Mouse (Mus musculus) embryo, embryonic 10 days (tissue): ENCODE data around the gene Lbhd2.

Source experiments
- DNase-seq: peaks from one replicate; pipeline ENCODE4 v3.0.0-alpha.2; 2015; ENCODE audit warnings: low spot score

Lbhd2 gene

DNA sequence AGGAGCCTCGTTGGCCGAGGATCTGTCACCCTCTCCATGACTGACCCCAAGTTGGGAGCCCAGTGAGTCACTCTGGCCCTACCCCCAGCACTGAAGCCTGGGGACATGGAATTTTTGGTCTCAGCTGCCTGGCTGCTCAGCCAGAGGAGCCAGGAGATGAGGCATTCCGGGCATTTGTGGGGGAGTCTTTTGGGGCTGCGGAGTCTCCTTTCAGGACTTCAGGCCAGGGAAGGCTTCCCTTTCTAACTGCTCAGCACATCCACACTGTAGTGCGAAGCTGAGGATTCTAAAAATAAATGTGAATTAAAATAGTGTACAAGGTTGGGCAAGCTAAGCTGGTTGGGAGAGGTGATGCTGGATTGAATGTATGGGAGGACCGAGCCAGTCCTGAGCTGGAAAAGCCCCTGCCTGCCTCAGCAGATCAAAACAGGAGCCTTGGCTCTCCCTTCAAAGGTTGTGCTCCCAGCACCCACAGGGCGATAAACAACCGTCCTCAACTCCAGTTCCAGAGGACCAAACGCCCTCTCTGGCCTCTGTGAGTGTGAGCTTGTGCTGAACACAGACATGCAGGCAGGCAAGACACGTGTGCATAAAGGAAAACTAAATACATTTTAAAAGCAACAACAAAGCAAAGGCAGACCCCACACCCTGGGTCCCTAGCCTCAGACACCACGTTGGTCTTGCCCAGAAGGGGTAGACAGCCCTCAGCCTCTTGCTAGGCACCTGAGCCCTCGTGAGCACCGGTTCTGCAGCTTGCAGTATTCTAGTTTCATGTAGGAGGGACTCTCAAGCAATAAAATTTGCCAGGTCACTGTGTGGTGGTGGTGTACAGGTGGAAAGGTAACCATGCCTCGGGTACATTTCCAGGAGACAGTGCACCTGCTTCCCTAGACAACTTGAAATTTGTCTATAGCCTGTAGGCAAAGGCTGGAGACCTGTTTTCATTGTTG lies 24.5 kb downstream of the Lbhd2 start:
- DNase-seq = no peak

DNA sequence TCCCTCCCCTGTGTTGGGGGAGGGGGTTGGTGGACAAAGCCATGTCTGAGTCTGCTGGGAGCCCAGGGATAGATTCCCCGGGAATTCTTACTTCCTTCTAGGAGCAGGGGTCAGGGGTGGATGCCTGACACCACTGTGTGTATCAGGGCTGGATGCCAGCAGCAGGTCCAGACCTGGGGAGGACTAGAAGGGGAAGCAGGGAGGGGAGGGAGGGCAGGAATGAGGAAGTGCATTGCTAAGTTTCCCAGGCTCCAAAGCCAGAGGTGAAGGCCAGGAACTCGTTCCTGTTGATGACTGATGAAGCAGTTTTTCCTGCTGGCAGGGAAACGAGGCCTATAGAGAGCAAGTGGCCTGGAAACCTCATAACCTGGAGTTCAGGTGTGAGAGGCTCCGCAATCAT lies 25.5 kb downstream of the Lbhd2 start:
- peak; percentile 27 for DNase-seq

DNA sequence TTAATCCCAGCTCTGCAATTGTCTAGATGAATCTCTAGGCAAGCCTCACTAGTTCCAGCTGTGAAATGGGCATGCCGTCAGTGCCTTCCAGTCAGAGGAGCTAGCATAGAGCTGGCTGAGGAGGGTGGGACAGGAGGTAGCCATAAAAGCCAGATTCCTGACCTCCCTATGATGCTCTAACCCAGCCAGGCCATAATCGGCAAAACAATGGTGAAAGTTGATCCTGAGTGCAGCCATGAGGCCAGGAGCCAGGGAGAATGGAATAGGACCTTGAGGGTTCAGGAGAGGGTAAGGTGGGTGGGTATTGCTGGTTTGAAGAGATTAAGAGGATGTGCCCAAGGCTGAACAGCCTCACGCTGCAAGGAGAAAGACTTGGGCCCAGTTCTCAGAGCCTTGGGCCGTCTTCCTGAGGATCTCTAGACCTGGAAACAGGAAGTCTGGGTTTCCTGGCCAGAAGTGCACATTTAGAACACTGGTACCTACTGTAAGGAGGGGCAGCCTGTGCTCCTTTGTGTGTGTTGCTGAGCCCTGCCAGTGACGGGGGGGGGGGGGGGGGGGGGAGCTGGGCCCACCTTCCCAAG lies 26.2 kb downstream of the Lbhd2 start:
- DNase-seq = no peak

DNA sequence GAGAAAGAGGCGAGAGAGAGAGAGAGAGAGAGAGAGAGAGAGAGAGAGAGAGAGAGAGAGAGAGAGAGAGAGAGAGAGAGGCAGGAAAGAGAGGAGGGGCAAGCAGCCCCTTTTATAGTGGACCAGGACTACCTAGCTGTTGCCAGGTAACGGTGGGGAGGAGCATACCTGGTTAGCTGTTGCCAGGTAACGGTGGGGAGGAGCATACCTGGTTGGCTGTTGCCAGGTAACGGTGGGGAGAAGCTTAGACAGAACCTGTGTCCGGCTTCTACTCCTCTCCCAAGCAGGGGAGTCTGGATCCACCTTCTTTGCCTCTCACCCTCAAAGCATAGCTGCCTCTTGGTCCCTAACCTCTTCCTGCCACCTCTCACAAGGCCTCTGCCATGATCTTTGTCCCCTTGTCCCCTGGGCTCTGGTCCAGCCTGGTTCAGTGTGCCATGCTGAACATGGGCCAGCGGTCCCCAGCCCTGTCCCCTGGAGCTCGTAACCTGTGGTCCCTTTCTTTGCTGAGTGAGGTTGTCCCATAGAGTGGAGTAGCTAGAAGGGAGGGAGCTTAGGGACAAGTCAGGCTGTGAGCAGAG lies 27.6 kb downstream of the Lbhd2 start:
- DNase-seq = peak; percentile 43

DNA sequence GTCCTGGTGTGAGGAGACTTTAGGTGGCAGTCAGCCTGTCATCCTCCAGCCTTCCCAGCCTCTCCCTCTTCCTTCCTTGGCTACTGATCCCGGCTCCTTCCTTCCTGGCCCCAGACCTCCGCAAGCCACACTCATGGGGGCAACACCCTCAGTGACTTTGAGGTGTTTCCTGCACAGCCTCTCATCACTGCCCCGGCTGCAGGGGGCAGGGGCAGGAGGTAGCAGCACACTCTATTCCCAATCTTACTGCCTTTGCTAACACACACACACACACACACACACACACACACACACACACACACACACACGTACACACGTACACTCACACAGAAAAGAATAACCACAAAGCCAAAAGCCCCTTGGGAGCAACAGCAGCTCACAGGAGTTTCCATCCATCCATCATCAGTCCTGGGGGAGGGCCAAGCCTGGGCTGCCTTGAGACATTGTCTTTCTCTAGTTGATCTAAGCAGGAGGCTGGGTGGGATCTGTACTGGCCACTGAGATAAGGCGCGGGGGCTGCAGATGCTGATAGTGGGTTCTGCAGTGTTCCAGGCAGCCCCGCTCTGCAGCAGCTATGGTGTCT lies 28.2 kb downstream of the Lbhd2 start:
- DNase-seq = peak; percentile 20

DNA sequence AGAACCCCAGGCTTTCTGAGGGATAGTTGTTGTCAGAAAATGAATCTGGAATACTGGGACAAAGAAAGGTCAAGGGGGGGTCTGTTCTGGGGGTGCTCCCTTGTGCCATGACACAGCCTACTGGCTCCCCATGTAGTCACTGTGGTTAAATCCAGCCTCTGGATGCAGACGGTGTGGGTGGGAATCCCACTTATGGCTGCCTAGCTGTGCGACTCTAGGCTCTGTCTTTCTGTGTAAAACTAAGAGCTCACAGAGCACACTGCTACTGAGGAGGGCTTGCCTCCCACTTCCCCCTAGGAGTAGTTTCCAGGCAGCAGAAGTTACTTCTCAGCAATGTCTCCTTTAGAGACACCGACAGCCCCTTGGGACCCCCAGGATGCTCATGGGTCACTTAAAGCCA lies 29.6 kb downstream of the Lbhd2 start:
- no peak for DNase-seq

DNA sequence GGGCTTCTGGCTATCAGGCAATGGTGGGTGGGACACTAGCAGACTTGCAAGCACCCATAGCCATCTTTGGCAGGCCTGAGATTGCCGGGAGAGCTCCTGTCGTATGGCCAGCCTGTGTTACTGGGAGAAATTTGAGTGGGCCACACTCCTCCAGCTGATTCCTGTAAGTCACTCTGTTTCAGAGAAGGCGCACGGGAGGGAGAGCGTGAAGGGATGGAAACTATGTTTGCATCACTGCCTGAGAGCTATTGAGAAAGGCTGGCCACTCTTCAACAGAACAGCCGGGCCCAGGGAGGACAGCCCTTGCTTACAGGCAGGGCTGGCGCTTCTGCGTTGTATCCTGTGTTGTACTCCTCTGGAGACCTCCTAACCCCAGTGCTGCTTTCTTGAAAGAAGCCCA lies 30.0 kb downstream of the Lbhd2 start:
- DNase-seq = no peak

DNA sequence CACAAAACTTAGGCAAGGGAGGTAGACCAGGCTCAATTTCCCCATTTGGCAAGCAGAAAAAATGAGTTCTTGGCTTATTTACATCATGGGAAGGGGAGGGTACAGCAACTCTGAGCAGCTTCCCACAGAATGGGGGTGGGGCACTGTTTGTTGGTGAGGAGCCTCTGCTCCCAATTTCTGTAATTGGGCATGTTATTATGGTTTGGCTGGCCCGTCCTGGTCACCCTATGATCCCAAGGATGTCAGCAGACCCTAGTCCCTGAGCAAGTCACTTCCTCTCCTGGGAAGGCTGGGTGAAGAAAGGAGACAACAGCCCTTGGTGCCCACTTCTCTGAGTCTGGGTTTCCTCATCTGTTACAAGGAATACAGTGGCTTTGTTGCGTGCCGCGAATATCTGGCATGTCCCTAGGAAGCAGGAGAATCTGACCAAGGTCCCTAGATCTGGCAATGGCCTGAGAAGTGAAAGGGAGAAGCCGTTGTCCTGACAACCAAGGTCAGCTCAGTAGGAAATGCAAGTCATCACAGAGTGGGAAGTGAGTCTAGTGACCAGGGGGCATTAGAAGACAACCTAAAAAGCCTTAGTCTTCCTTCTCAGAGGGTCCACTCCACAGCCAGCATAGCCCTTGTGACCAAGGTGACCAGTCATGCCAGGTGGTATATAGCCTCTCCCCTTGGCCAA lies 30.8 kb downstream of the Lbhd2 start:
- DNase-seq = no peak

DNA sequence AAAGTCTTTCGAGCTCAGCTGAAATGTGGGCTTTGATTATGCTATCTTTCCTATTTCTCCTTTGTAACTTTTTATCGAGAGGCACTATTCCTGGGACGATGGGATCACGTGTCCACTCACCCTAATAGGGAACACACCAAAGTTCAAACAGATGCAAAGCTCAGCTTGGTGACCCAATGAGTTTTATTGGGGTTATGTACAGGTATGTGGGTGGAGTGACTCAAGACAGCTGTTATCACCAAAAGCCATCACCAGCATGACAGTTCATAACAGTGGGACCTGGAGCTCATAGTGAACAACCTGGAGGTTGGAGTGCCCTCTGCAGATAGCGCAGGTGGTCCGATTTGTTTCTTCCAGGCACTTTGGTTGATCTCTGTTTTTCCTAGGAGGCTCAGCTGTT lies 32.2 kb downstream of the Lbhd2 start:
- no peak for DNase-seq

DNA sequence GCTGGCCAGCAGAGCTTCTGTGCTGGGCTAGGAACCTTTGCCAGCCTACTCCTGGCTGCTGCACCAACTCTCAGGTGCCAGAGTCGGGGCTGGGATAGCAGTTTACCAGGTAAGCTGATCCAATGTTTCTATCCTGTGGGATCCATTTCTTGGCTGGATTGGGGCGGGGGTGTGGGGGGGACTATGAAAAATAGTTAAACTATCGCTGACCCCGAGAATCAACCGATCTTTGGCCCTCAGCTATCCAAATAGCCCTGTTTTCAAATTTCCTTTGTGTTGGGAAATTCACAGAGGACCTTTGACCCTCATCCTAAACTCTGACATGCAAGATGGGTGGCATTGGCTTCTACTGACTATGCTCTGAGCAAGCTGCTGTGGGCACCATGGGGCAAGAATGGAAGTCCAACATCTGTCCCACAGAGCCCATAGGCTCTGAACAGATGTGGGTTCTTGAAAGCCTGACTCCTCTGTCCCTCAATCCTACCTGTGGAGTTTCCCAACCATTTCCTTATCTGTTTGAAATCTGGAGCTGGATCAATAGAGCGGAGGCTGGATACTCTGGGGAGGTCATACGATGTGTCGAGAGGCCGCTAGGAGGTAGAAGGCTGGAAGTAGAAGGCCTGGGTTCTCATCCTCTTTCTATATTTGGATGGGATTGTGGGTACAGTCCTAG lies 34.2 kb downstream of the Lbhd2 start:
- no peak for DNase-seq

DNA sequence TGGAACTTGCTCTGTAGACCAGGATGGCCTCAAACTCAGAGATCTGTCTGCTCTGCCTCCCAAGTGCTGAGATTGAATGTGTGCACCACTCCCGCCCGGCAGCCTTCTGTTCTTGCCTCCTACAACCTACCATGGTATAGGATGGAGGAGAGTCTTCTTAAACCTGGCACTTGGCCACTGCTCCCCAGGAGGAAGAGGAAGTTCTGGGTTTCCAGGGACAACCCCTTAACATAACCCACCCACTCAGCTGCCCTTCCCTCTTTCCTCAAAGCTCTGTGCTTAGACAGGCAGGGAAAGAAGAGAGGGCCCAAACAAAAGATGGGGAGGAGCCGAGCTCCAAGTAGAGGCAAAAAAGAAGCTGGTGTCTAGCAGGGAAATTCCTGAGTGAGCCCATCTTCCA lies 34.9 kb downstream of the Lbhd2 start:
- no peak for DNase-seq

DNA sequence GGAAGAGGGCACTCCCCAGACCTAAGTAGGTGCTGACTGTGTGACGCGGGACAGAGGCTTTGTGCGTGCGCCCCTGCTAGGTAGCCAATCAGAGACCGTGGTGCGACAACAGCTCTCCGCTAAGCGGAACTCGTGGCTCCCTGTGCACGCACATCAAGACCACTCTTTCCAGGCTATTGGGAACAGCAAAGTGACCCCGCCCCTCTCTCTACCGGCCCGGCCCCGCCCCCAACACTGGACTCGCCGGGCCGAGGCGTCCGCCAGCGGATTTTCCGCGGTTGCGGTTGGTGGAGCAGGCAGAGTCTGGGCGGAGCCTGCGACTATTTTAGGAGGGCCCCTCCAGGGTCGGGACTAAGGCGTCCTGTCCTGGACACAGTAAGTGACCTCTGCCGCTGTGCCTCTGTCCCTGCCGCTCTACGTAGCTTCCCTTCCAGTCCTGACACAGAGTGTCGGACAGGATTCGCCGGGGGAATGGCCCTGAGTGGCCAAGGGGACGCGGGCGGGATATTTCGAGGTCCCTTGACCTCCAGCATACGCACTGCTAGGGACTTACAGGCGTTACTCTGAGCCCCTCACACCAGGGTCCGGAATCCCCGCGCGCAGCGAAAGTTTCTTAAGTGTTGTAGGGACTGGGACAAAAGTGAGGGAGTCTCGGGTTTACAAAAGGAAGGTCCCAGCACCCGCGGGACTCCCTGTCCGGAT lies 35.9 kb downstream of the Lbhd2 start, which contains the start of gene Tnfaip2:
Tnfaip2 (plus strand) TSS at position 161 of the 702 bp plus-strand sequence.
- DNase-seq = peak; percentile 81

DNA sequence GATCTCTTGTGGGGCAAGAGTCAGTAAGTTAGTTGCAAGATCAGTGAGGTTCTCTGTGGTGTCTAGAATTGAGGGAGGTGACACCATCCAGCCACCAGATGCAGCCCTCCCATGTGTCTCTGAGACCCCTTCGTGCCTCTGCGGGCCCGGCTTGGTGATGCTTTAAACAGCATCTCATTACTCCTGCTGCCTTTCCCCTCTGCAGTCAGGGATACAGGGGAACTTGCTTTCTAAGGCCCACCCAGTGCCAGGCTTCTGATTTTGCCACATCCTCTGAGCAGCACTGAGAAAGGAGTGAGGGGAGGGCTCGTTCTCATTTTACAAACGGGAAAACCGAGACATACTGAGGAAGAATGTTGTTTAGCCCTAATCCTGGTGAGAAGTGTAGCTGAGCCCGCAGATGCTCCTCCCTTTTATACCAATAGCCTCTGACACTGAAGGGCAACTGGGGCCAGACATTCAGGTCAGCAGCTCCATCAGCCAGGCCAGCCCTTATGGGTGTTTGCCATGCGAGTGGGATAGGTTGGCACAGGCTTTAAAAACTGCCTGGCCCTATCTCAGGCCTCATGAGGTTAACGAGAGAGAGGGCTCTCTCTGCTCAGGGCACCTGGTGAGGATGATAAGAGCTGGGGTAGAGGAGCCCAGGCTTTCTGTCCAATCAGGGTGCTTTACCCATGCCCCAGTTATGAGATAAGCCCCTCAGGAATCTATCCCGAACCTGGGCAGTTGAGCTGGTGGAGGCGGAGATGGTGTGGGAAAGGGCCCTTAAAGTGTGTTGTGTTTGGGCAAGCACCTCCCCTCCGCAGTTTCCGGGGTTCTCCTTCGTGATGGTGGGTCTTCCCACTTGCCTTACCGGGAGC lies 36.6 kb downstream of the Lbhd2 start:
- no peak for DNase-seq

DNA sequence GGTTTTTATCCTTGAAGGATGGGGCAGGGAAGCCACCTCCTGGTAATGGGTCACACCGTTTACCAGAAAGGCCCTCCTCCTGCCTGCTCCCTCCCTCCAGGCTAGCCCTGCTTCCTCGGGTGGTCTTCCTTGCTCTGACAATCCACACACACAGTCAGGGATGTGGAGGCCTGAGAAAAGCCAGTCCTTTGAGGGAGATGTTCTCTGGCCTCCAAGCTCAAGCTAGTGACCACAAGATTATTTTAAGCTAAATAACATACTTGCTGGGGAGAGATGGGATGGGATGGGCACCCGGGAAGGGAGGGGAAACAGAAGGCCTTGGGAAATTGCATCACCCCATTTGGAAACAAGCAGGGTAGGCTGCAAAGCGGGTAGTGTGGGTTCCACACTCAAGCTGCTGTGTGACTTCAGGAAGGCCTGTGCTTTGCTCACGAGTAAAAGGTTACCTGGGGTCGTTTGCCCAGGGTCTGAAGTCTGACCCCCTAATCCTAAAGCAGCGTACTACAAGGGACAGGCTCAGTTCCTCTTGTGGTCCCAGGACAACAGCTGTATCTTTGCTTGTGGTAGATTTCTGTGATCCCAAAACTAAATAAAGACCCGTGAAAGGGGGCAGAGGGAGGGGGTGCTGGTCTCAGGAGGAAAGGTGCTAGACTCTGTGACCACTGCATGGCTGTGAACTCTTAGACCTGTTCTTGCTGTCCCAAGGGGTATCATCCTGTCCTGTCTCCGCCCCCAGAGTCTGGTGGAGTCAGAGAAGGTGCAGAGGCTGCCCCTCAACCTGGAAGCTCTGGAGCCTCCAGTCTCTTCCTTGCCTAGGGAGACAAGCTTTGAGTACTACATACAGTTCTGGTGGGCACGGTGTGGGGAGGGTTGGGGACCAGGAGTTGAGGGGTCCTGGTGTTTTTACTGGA lies 37.6 kb downstream of the Lbhd2 start:
- no peak for DNase-seq

DNA sequence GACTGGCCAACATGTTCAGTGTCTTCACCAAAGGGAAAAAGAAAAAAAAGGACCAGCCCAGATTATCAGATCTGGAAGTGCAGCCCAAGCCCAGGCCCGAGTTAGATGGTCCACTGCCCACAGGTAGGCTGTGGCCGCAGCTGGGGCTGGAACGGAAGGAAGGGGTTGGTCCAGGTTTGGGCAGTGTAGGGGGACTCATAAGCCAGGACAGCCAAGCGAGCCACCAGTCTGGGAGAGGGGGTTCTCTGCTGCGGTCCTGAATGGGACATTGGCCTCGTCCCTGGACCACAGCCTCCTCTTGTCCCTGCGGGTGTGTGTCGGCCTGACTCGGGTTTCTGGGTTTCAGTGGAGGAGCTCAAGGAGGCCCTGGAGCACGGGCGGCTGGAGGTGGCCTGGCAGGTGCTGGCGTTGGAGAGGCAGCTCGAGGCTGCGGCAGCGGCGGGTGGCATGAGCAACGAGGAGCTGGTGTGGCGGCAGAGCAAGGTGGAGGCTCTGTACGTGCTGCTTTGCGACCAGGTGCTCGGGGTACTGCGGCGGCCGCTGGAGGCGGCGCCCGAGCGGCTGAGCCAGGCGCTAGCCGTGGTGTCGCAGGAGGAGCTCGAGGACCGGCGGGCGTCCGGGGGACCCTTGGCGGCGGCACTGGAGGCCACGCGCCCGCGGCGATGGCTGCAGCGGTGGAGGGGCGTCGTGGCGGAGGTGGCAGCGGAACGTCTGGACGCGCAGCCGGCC lies 38.7 kb downstream of the Lbhd2 start:
- DNase-seq = no peak

DNA sequence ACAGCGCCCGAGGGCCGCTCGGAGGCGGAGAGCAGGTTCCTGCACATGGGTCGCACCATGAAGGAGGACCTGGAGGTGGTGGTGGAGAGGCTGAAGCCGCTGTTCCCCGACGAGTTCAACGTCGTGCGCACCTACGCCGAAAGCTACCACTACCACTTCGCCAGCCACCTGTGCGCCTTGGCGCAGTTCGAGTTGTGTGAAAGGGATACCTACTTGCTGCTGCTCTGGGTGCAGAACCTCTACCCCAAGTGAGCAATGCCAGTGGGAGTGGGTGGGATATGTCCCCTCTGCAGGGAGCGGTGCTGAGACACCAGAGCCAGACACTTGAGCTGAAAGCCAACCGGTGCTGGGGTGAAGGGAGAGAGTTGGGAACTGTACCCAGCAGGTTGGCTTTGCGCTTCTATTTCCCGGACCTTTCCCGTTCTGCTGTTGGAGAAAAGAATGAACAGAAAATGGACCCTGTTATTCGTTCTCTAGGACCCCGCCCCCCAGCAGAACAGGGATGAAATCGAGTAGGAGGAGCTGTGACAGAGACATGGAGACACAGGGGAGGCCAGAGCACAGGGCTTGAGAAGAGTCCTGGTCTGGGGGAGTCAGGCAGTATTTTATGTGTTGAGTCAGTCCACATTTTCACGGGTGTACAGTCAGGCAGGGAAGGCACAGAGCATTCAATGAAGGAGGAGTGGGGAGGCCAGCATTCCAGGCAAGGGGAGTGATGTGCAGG lies 39.4 kb downstream of the Lbhd2 start:
- DNase-seq = no peak

DNA sequence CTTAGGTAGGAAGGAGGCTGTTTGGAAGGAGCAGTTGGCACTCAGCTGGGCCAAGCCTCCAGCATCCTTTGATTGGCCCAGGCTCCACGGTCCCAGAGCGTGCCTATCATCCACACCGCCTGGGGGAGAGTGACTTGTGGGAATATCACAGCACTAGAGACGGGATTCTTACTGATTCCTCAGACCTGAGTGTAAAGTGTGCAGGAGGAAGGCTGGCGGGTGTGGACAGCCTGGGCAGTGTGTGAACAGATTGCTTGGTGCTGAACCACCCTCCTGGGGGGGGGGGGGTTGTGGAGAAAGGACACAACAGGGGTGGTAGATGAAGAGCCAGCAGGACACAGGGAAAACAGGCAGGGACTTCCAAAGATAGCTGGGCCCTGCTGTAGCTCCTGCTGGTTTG lies 40.1 kb downstream of the Lbhd2 start:
- DNase-seq = no peak

DNA sequence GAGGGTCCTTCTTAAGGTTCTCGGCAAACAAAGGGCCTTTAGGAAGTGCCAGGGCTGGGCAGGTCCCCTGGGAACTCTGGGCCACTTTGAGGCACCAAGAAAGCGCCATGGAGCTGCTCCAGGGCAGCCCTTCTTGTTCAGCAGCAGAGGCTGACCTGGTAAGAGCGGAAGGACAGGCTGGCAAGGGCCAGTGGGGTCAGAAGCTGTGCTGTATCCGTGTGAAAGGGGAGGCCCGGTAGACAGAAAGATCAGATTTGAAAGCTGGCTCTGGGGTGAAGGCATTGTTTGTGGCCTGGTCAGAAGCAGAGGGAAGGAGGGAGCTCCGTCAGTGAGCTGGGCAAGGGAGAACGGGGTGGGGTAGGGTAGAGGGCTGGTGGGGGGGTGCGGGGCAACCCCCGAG lies 40.7 kb downstream of the Lbhd2 start:
- DNase-seq = no peak
